Mouse (Mus musculus): ENCODE results near the gene Sypl2. TPM values are rescaled to one million over a fixed set of nuclear protein-coding genes. Genes with fewer than 3 reads are reported as not detected.

Sypl2 gene
- polyA plus RNA-seq, 1 experiment from 2014 or later: 0.42 TPM

DNA sequence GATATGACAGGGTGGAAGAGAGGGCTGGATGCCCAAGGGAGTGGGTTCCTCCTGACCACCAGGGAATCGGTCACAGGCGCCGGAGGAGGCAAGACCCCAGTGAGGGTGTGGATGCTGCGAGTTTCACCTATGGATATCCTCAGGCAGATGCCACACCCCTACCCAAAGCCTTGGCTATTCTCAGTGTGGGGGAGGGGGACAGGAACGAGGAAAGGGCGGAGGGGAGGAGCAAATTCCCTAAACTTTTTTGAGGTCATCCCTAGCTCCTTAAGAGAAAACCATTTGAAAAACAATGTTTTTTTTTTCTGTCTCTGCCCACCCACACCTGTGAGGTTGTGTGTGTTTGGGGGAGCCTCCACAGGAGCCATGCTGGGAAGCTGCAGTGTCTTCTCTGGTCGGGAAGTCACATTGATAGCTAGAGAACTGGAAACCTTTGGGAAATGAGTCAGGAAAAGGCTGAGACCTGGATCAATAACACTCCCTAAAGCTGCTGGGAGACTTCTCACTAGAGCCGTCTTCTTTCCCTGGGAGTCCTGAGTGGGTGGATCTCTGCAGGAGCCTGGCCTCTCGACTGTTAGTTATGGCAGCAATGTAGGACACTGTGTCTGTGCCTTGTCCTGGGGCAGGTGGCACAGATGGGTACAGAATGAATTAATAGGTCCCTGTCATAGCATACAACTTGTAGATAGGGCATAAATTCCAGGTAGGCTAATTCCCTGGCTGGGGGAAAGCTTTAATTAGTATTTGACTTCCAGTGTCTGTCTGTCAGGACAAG, 37.5 kb downstream of the Sypl2 start:
- WGBS: 75% methylated on average over 9 of the region's 9 CpGs
- H3K9ac ChIP-seq (replicated peaks; ENCODE audit: low read length): no peak overlapping the region
- peaks cover 15% of the 10 kb centered on the region; the same call in 1 of the 2 replicates for H3K4me1 ChIP-seq (ENCODE audit: control insufficient read depth, insufficient read depth, low read length)
- H3K27me3 ChIP-seq (ENCODE audit: control insufficient read depth, insufficient read depth, low read length): no peaks in the 10 kb centered on the region
- no peak for ATAC-seq (ENCODE audit: low FRiP score, low TSS enrichment)
- no peak overlapping the region for H3K4me2 ChIP-seq (ENCODE audit: low read length)
- no peak for DNase-seq
- peaks cover 8% of the 10 kb centered on the region; the same call in 1 of the 2 replicates for H3K36me3 ChIP-seq (ENCODE audit: control insufficient read depth, insufficient read depth, low read length)
- no peaks in the 10 kb centered on the region for H3K9me3 ChIP-seq (ENCODE audit: control insufficient read depth, low read length)
- no peak overlapping the region for H3K4me3 ChIP-seq (replicated peaks; ENCODE audit: low read depth, low read length)
- no peak overlapping the region for H3K27ac ChIP-seq (replicated peaks; ENCODE audit: low read depth, low read length)

DNA sequence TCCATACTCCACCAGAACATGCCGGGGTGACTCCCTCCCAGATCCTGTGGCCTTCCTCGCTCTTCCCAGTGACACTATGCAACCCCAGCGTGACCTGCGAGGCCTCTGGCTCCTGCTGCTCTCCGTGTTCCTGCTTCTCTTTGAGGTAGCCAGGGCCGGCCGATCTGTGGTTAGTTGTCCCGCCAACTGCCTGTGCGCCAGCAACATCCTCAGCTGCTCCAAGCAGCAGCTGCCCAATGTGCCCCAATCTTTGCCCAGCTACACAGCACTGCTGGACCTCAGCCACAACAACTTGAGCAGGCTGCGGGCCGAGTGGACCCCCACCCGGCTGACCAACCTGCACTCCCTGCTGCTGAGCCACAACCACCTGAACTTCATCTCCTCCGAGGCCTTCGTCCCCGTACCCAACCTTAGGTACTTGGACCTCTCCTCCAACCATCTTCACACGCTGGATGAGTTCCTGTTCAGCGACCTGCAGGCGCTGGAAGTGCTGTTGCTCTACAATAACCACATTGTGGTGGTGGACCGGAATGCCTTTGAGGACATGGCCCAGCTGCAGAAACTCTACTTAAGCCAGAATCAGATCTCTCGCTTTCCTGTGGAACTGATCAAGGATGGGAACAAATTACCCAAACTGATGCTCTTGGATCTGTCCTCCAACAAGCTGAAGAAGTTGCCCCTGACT, 39.2 kb downstream of the Sypl2 start:
- peak overlapping the region; percentile 75 for H3K4me3 ChIP-seq (replicated peaks; ENCODE audit: low read depth, low read length)
- H3K9me3 ChIP-seq (ENCODE audit: control insufficient read depth, low read length): no peaks in the 10 kb centered on the region
- no peaks in the 10 kb centered on the region for H3K27me3 ChIP-seq (ENCODE audit: control insufficient read depth, insufficient read depth, low read length)
- no peak overlapping the region for H3K9ac ChIP-seq (replicated peaks; ENCODE audit: low read length)
- 60% methylated on average over 20 of the region's 20 CpGs for WGBS
- peaks cover 15% of the 10 kb centered on the region; the same call in 1 of the 2 replicates for H3K4me1 ChIP-seq (ENCODE audit: control insufficient read depth, insufficient read depth, low read length)
- ATAC-seq (ENCODE audit: low FRiP score, low TSS enrichment) (peak; percentile 24; the same call in 1 of the 2 replicates), DNase-seq (no peak)
- H3K4me2 ChIP-seq (ENCODE audit: low read length): peak overlapping the region; percentile 88
- H3K36me3 ChIP-seq (ENCODE audit: control insufficient read depth, insufficient read depth, low read length): peaks cover 8% of the 10 kb centered on the region; the same call in 1 of the 2 replicates
- H3K27ac ChIP-seq (replicated peaks; ENCODE audit: low read depth, low read length): no peak overlapping the region

DNA sequence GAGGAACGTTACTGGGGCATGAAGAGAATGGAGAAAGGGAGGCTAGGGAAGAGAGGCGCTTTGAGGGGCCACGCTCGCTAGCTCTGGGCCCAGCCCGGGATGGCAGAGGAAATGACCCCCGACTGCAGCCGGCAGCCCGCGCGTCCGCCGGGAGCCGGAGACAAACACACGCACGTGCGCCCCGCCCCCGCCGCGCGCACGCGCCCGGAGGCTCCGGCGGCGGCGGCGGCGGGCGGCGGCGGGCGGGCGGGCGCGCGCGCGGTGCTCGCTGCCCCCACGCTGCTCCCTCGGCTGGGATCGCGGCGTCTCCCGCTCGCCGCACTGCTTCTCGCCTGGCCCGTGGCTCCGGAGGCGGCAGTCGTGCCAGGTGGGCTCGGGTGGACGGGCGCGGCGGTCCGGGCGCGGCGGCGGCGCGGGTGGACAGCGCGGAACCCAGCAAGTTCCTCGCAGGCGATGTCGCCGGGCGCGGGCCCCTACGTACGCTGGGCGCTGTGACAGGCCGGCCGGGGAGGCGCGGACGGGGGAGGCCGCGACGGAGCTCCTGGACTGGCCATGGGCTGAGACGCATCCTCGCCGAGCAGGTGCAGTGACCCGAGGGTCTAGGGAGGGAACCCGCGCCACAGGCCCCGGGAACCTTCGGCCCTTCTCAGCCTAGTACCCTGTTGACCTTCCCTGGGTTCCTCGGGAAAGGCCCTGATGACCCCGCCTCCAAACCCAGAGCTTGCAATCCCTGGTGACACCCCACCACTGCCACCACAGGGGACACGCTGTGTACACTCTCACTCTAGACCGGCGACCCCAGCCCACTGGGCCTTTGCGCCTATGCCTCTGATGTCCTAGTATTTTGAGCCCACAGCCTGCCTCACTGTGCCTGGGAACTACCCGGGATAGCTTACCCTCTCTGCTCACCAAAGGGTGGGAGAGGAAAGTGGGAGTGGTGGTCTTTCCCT, 40.1 kb downstream of the Sypl2 start, which contains the start of gene Amigo1:
Amigo1 (plus strand) TSS at position 238 of the 950 bp plus-strand sequence.
- no peaks in the 10 kb centered on the region for H3K27me3 ChIP-seq (ENCODE audit: control insufficient read depth, insufficient read depth, low read length)
- ATAC-seq (ENCODE audit: low FRiP score, low TSS enrichment) (peak; percentile 71), DNase-seq (peak; percentile 84)
- peak within 1 kb of the TSS; percentile 82 for H3K9ac ChIP-seq (replicated peaks; ENCODE audit: low read length)
- WGBS: under 1% methylated on average over 96 of the region's 100 CpGs
- H3K4me1 ChIP-seq (ENCODE audit: control insufficient read depth, insufficient read depth, low read length): peaks cover 15% of the 10 kb centered on the region; the same call in 1 of the 2 replicates
- H3K36me3 ChIP-seq (ENCODE audit: control insufficient read depth, insufficient read depth, low read length): peaks cover 8% of the 10 kb centered on the region; the same call in 1 of the 2 replicates
- no peaks in the 10 kb centered on the region for H3K9me3 ChIP-seq (ENCODE audit: control insufficient read depth, low read length)
- H3K27ac ChIP-seq (replicated peaks; ENCODE audit: low read depth, low read length): peak within 1 kb of the TSS; percentile 61; the same call in 1 of the 2 replicates
- peak within 1 kb of the TSS; percentile 88 for H3K4me2 ChIP-seq (ENCODE audit: low read length)
- peak within 1 kb of the TSS; percentile 75 for H3K4me3 ChIP-seq (replicated peaks; ENCODE audit: low read depth, low read length)

DNA sequence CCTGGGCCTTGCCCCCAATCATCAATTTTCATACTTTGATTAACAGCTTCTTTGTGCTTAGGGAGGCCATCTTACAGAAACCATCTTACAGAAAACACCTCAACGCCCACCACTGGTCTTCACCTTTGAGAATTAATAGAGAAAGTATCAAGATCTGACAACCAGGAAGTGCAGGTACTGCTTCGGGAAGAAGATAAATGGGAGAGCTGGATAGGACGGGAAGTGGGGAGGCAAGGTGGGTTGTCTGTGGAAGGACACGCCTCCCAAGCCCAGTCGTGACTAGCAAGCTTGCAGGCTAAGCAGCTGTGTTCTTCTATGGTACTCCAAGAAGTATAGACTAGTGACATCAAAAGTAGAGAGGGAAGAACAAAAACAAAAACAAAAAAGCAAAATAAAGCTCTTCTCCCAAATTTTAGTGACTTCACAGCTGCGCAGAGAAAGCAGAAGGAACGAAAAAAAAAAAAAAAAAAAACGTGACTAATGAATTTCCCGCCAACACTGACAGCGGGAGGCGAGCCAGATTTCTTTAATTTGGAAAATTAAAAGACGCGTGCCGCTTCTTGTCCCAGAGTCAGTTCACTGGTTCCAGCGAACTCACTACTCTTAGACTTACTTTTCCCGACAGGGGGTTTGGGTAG, 40.9 kb downstream of the Sypl2 start:
- H3K9ac ChIP-seq (replicated peaks; ENCODE audit: low read length): peak overlapping the region; percentile 82
- peak overlapping the region; percentile 88 for H3K4me2 ChIP-seq (ENCODE audit: low read length)
- no peaks in the 10 kb centered on the region for H3K9me3 ChIP-seq (ENCODE audit: control insufficient read depth, low read length)
- no peak overlapping the region for H3K27ac ChIP-seq (replicated peaks; ENCODE audit: low read depth, low read length)
- peak overlapping the region; percentile 75 for H3K4me3 ChIP-seq (replicated peaks; ENCODE audit: low read depth, low read length)
- WGBS: 3% methylated on average over 16 of the region's 16 CpGs
- ATAC-seq (ENCODE audit: low FRiP score, low TSS enrichment): no peak
- peak; percentile 51 for DNase-seq
- peaks cover 15% of the 10 kb centered on the region; the same call in 1 of the 2 replicates for H3K4me1 ChIP-seq (ENCODE audit: control insufficient read depth, insufficient read depth, low read length)
- peaks cover 8% of the 10 kb centered on the region; the same call in 1 of the 2 replicates for H3K36me3 ChIP-seq (ENCODE audit: control insufficient read depth, insufficient read depth, low read length)
- no peaks in the 10 kb centered on the region for H3K27me3 ChIP-seq (ENCODE audit: control insufficient read depth, insufficient read depth, low read length)

DNA sequence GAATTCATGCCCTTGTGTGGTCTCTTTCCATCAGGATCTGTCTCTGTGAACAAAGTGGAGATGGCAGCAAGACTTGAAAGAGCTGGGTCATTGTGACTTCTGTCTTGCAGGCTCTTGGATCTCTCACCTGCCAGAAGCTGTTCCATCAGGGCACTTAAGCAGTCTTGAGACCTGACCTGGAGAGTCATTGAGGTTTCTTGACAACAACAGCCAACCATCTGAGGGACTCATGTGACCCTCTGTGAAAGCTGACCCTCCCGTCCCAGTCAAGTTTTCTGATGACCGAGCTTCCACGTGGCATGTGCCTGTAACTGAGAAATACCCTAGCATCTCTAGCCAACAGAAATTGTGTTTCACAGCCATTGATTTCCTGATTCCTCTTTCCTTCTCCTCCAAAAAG, 41.7 kb downstream of the Sypl2 start:
- Histone ChIP-seq H3K4me3 (replicated peaks; ENCODE audit: low read depth, low read length) (no peak overlapping the region), H3K27ac (replicated peaks; ENCODE audit: low read depth, low read length) (no peak overlapping the region), H3K9ac (replicated peaks; ENCODE audit: low read length) (no peak overlapping the region), H3K4me1 (ENCODE audit: control insufficient read depth, insufficient read depth, low read length) (peaks cover 13% of the 10 kb centered on the region; the same call in 1 of the 2 replicates), H3K36me3 (ENCODE audit: control insufficient read depth, insufficient read depth, low read length) (peaks cover 8% of the 10 kb centered on the region; the same call in 1 of the 2 replicates), H3K27me3 (ENCODE audit: control insufficient read depth, insufficient read depth, low read length) (no peaks in the 10 kb centered on the region), H3K9me3 (ENCODE audit: control insufficient read depth, low read length) (no peaks in the 10 kb centered on the region), H3K4me2 (ENCODE audit: low read length) (no peak overlapping the region)
- DNase-seq (no peak), ATAC-seq (ENCODE audit: low FRiP score, low TSS enrichment) (no peak)
- 85% methylated on average over 3 of the region's 3 CpGs for WGBS

DNA sequence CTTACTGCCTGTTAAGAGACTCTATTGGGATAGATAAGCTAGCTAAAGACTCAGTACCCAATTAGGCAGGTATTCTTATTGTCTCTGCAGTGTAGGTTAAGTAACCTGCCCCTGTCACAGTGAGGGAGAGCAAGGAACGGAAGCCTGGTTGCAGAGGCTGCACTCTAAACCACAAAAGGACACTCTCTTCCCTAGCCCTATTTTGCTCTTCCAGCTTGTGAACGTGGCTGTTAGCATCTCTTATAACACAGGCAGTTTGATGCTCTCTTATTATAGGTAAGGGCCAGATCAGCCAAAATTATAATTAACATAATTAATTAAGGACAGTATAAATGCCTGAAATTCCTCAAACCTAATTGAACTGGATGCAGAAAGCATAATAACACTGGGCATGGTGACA, 45.9 kb downstream of the Sypl2 start:
- no peak overlapping the region for H3K9ac ChIP-seq (replicated peaks; ENCODE audit: low read length)
- no peak overlapping the region for H3K4me3 ChIP-seq (replicated peaks; ENCODE audit: low read depth, low read length)
- H3K36me3 ChIP-seq (ENCODE audit: control insufficient read depth, insufficient read depth, low read length): no peaks in the 10 kb centered on the region
- H3K9me3 ChIP-seq (ENCODE audit: control insufficient read depth, low read length): no peaks in the 10 kb centered on the region
- 49% methylated on average over 2 of the region's 2 CpGs for WGBS
- DNase-seq (no peak), ATAC-seq (ENCODE audit: low FRiP score, low TSS enrichment) (no peak)
- peaks cover 3% of the 10 kb centered on the region; the same call in 1 of the 2 replicates for H3K4me1 ChIP-seq (ENCODE audit: control insufficient read depth, insufficient read depth, low read length)
- no peak overlapping the region for H3K27ac ChIP-seq (replicated peaks; ENCODE audit: low read depth, low read length)
- H3K27me3 ChIP-seq (ENCODE audit: control insufficient read depth, insufficient read depth, low read length): no peaks in the 10 kb centered on the region
- H3K4me2 ChIP-seq (ENCODE audit: low read length): no peak overlapping the region

DNA sequence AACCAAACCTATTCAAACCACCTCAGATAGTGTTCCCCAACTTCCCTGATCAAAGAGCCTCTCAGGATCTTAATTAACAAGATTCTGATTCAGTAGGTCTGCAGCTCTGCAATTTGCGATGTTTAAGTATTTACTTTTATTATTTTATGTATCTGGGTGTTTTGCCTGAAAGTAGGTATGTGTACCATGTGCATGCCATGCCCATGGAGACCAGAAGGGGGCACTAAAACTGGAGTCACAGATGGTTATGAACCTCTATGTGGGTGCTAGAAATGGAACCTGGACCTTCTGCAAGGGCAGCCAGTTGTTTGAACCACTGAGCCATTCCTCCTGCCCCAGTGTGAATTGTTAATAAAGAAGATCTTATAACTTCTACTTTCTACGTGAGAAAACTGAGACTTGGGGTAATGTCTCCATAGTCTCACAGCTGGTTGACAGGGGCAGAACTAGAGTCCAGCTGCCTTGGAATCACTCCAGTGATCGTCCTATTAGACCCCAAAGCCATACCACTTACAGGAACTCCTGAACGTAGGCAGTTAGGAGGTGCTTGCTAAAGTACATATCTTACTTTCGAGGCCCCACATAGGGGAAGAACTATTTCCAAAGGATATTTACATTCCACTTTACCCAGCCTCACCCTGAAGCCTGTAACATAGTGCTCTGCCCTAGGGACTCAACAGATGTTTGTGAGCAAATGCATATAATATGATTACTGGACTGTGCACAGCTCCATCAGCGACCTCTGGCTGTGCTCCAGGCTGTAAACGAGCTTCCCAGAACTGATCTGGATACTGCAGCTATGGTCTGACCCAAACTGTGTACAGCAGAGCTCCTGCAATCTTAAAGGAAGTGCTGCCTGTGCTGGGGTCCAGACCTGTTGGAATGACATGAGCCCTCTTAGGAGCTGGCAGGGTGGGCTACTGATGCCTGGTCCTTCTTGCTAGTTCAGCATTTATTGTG, 47.4 kb downstream of the Sypl2 start:
- H3K4me1 ChIP-seq (ENCODE audit: control insufficient read depth, insufficient read depth, low read length): peaks cover 14% of the 10 kb centered on the region
- WGBS: 81% methylated on average over 7 of the region's 7 CpGs
- no peak overlapping the region for H3K9ac ChIP-seq (replicated peaks; ENCODE audit: low read length)
- H3K9me3 ChIP-seq (ENCODE audit: control insufficient read depth, low read length): no peaks in the 10 kb centered on the region
- H3K36me3 ChIP-seq (ENCODE audit: control insufficient read depth, insufficient read depth, low read length): no peaks in the 10 kb centered on the region
- H3K27ac ChIP-seq (replicated peaks; ENCODE audit: low read depth, low read length): no peak overlapping the region
- ATAC-seq (ENCODE audit: low FRiP score, low TSS enrichment) (no peak), DNase-seq (no peak)
- H3K4me3 ChIP-seq (replicated peaks; ENCODE audit: low read depth, low read length): no peak overlapping the region
- H3K4me2 ChIP-seq (ENCODE audit: low read length): no peak overlapping the region
- H3K27me3 ChIP-seq (ENCODE audit: control insufficient read depth, insufficient read depth, low read length): no peaks in the 10 kb centered on the region

All from midbrain, embryonic 14.5 days (tissue).